Mouse (Mus musculus): ENCODE data around the gene Itgb7.

Itgb7 gene

DNA sequence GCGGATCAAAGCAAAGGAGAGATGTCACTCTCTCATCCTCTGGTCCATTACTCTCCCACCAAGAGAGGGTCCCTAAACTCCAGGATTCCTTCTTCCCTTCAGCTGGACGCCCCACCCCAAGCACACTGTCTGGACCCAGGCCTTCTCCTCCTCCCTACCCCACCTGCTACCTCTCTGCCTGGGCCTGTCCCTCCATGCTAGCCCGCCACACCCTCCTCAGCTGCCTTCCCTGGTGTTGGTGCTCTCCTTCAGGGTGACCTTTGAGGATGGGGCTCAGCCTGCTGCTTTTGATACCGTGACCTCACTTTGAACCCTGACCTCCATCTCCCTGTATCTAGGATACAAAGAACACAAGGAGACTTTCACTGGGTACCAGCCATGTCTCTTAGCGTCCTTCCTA lies 18.8 kb upstream of the Itgb7 start:
- in situ Hi-C loops (cut with MboI; ENCODE audit: low pct_unique_long_range_greater_than_20kb in 1 of 2, low sequenced_read_pairs in 2 of 2, unreplicated experiment in 1 of 2) = no loop called here

DNA sequence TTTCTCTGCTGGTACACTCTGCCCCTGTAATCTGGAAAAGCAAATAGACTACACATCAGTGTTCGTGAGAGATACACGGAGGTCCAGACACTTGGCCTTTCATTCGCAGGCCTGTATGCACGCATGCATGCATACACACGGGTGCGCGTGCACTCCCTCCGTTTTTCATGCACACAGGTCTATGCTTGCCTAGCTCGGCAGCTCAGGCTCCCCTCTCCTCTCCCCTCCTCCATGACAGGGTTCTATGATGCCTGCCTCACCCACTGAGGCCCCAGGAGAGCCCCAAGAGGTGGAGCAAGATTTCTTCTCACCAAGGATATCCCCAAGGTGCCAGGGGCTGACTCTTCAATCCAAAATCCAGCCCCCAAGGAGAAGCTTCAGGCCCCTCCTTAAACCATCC lies 18.2 kb upstream of the Itgb7 start:
- in situ Hi-C loops (cut with MboI; ENCODE audit: low pct_unique_long_range_greater_than_20kb in 1 of 2, low sequenced_read_pairs in 2 of 2, unreplicated experiment in 1 of 2) = no loop called here

DNA sequence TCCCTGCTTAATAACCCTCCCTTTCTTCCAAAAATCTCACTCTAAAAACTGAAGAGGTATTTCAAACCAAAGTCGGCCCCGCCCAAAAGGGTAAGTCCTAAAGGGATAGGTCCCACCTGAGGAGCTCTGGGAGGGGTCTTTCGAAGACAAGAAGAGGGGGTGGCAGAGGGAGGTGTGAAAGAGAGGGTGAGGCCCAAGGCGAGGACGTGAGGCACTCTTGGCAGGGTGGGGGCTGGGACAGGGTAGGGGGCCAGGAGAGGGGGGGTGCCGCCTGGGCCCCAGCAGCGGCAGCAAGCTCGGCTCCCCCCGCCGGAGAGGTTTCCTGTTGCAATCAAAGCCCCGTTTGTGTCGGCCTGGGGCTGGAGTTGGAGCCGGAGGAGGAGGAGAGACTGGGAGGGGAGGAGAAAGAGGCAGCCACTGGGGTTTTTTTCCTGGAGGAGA lies 17.5 kb upstream of the Itgb7 start:
- in situ Hi-C loops (cut with MboI; ENCODE audit: low pct_unique_long_range_greater_than_20kb in 1 of 2, low sequenced_read_pairs in 2 of 2, unreplicated experiment in 1 of 2) = no loop called here

DNA sequence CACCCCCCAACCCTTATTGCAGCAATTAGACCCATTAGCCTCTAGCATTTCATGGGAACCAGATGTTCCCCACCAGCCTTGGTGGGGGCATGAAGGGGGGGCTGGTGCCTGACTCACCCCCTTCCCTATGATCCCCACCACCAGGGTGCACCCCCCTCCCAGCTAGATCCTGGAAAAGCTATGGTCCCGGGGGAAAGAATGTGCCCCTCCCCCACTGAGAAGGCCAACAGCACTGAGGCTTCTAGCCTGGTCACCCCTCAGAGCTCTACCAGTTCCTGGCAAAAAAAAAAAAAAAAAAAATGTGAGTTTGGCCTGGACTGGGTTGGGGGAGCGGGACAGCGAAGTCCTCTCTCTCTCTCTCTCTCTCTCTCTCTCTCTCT lies 17.1 kb upstream of the Itgb7 start:
- in situ Hi-C loops (cut with MboI; ENCODE audit: low pct_unique_long_range_greater_than_20kb in 1 of 2, low sequenced_read_pairs in 2 of 2, unreplicated experiment in 1 of 2) = no loop called here

DNA sequence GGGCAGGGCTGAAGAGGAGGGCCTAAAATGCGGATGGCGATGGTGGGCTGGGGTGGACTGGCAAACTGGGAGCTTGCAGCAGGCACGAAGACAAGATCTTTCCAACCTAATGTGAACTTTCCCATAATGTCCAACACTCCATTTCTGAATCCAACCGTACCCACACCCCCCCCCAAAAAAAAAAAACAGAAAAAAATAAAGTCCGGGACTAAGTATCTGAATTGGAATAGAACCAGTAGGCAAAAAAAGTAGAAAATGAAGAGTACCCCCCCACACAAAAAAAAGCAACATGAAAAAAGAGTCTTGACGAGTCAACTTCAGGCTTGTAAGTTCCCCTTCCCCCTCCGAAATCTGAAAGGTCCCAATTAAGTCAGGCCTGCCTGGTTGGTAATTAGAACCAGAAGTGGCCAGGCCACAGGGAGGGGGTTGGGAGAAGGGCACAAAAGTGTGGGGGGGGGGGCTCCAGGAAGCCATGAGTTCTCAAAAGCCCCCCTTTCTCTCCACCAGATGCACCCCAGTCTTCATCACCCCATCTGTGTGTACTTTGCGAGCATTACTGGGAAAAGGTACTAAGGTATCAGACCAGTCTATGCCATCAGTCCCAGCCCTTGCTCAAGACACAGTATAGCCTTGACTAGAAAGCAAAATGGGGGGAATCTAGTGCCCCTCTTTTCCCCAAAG lies 16.5 kb upstream of the Itgb7 start:
- in situ Hi-C loops (cut with MboI; ENCODE audit: low pct_unique_long_range_greater_than_20kb in 1 of 2, low sequenced_read_pairs in 2 of 2, unreplicated experiment in 1 of 2) = no loop called here

DNA sequence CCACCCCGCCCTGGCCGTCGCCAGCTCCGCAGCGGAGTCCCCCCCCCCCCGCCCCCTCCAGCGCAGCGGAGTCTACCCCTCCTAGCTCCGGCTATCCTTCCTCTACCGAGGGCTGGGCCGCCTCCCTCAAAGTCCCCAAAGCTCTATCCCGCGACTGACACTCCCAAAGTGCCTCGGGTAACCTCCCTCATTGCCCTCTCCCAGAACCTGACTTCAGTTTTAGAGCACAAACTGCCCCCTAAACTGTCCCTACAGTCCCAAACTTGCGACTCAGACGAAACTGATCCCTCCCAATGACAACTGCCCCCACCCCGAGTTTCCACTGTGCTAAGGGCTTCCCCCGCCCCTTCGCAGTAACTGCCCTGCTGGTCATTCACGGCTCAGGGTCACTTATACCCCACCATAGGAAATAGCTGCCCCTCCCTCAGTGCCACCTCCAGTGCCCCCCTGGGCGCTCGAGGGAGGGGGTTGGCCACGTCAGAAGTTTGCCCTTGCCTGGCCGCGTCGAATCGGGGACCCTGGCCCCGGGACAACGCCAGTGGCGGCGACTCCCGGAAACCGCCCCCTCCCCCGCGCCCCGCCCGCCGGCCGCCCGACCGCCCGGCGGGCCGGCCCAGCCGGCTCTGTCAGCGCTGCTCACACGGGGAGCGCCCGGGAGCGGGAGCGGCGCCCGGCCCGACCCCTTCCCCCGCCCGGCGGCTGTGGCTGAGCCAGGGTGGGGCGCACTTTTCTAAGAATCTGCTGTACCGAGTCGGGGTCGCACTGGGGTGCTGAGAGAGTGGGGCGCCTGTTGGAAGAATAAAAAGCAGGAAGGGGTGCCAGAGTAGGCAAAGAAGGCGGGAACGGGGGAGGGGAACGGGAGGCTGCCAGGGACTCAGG lies 15.7 kb upstream of the Itgb7 start:
- in situ Hi-C loops (cut with MboI; ENCODE audit: low pct_unique_long_range_greater_than_20kb in 1 of 2, low sequenced_read_pairs in 2 of 2, unreplicated experiment in 1 of 2) = no loop called here

DNA sequence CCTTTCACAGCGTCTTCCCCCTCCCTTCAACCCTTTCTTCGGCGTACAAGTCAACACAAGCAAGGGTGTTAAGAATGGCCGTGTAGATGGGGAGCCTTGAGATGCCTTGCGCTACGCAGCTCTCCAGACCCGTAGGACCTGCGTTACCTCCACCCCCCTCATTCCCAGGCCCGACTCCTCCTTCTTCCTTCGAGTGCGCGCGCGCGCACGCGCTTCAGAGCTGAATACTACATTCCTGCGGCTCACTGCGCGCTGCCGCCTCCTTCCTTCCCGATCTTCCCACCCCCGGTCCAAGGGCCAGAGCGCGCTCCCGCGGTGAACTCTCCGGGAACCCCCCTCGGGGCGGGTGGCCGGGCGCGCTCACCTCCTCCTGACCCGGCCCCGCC lies 15.1 kb upstream of the Itgb7 start:
- in situ Hi-C loops (cut with MboI; ENCODE audit: low pct_unique_long_range_greater_than_20kb in 1 of 2, low sequenced_read_pairs in 2 of 2, unreplicated experiment in 1 of 2) = no loop called here

DNA sequence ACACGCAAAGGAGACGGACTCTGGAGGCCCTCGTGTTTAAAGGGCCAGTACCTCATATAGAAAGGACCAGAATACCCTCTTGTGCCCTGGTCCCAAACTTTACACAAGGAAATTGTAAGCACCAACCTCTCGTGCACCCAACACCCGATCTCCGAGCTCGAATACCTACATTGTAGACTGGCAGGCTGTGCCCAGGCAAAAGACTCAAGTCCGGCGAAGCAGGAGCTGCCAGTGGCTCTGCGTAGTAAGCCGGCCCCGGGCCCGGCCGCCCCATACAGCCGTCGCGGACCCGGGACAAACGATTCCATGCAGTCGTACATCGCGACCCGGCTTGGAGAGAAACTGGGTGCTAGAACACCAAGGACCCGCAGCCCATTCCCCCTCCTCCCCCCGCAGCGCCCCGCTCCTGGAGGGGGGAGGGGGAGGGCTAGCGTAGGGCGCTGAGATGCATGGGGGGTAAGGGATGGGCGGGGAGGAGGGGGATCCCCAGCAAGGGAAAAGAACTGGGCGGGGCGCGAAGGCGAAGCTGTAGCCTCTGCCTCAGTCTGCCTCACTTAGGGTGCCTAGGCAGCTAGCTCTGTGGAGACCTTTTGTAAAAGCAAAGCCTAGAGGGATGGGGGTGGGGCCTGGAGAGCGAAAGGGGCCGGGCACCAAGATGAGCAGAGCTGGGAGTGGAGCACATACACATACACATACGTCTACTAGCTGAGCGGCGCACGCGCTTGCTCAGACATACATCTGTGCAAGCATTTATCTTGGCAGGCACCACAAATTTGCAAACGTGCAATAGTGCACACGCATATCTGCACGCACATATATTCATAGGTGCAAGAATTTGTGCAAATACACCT lies 14.4 kb upstream of the Itgb7 start:
- in situ Hi-C loops (cut with MboI; ENCODE audit: low pct_unique_long_range_greater_than_20kb in 1 of 2, low sequenced_read_pairs in 2 of 2, unreplicated experiment in 1 of 2) = no loop called here

DNA sequence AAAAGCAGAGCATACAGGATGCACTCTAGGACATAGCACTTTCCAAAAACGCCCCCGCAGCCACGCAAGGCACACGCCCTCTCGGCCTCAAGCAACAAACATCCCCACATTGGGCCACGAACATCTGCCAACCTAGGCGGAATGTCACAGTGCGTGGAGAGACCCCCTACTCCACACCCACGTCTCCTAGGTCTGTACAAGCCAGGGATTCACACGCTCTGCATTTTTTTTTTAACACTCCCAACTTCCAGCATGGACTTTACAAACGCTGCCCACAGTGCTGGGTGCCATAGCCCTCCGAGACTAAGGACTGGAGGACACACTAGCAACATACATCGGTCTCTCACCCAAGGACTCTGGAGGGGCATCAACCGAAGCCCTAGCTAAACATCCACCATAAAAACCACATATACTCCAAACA lies 13.7 kb upstream of the Itgb7 start:
- in situ Hi-C loops (cut with MboI; ENCODE audit: low pct_unique_long_range_greater_than_20kb in 1 of 2, low sequenced_read_pairs in 2 of 2, unreplicated experiment in 1 of 2) = no loop called here

DNA sequence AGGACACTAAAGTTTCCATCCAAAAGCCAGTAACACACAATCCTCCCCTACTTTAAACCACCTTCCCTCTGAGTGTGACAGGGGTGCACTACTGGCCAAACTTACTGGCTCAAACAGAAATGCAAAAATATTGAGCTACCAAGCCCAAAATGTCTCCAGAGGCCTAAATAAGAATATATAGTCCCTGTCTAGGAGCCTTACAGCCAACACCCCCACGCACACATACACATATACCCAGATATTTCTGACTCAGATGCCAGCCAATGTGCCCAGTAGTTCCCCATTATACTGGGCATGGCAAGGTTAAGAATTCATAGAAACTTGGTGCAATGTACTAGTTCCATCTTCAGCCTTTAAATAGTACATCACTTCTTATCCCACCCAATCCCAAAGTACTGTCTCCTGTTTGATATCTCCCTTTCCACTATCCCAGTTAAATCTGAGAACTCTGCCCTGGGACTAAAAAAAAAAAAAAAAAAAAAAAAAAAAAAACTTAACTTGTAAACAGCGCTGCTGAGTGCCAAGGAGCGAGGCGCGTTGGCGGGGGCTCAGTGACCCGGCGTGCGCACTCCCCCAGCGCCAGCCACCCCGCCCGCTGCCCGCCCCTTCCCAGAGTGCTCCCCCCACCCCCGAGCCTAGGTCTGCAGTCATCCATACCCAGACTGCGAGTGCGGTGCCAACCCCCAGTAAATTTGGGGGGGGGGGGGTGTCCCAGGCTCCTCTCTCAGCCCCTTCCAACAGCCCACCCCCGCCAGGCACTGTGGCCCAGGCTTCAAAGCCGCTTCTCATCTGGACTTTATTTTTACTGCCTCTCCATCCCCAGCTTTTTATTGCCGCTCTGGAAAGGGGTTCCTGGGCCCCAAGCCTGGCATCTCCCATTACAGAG lies 12.8 kb upstream of the Itgb7 start:
- in situ Hi-C loops (cut with MboI; ENCODE audit: low pct_unique_long_range_greater_than_20kb in 1 of 2, low sequenced_read_pairs in 2 of 2, unreplicated experiment in 1 of 2) = no loop called here

DNA sequence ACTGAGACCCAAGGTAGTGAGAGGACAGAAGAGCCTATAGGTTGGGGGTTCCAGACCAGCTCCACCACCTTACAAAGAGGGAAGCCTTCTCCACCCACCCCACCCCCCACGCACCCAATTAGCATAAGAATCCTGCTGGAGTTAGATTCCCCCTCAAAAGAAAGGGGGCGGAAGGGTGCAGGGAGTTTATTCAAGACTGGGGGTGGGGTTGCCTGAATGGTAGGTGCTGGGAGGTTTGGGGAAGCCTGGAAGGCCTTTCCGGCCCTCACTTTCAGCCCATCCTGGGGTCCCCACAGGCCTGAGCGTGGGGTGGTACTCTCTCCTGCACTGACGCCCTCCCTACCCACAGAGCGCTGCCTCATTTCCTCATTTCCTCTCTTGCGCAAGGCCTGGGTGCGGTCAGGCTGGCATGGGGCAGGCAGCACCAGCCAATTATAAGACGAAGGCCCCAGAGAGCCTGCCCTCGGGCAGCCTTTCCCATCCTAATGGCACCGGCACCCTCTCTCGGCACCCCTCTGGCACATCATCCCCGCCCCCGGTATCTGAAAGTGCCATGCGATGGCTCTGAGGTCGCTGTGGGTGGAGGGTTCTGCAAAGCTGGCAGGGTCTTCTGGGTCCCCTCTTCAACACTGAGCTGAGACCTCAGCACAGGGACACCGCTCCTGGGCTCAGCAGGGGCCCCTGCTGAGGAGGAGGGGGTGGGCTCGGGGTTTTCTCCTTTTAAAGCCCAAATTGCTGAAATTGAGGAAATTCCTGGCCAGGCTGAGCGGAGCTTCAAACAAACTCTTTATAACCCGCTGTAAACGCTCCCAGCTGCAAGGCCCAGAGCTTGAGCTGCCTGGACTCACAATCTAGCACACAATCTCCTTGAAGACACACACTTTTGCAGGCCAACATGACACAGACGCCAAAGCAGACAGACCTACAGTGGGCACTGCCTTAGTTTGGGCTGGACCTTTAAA lies 11.8 kb upstream of the Itgb7 start:
- in situ Hi-C loops (cut with MboI; ENCODE audit: low pct_unique_long_range_greater_than_20kb in 1 of 2, low sequenced_read_pairs in 2 of 2, unreplicated experiment in 1 of 2) = no loop called here

DNA sequence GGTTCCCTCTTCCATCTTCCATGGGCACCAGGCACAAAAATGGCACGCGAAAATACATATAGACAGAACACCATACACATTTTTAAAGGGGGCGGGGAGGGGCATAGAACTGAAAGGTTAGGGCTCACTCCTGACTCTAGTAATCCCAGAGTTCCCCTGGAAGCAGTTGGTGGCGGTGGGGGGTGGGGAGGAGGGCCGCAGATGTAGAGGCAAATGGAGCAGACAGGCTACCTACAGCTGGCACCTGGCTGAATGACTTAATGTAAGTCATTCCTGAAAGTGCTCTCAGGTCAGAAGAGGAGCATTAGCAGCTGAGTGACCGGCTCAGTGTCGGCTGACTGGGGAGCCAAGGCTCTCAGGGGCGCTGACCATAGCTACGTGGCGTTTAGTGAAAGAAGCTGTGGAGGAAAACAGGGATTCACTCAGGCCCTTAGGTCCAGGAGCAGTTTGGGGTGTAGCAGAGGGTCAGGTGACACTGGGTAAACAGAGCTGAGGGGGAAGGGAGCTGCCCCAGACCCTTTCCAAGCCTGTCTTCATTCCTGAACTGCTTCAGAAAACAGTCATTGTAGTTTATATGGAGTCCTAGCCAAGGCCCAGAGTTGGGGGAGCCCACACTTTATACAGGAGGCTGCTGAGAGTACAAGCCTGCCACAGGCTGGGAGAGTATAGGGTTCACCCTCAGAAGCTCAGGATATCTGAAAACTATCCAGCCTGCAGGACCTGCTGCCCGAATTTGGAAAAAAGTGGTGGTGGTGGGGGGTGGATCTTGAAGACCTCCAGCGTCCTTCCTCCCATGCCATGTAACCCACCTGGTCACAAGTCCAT lies 10.9 kb upstream of the Itgb7 start:
- in situ Hi-C loops (cut with MboI; ENCODE audit: low pct_unique_long_range_greater_than_20kb in 1 of 2, low sequenced_read_pairs in 2 of 2, unreplicated experiment in 1 of 2) = no loop called here

DNA sequence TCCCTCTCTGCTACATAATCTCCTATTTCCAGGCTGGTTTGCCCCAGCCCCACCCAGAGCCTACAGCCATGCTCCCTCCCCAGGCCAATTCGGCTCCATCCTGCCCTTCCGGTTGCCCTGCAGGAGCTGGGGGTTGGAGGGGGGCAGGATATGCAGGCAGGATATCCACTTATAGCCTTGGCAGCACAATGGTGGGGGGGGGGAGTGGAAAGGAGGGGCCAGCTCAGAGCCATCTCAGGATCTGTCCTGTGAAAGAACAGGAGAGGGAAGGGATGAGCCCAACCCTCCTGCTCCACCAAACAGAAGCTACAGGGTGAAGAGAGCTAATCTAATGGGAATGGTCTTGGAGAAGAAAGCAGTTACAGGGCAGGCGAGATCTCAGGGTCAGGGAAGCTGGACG lies 8.9 kb upstream of the Itgb7 start:
- in situ Hi-C loops (cut with MboI; ENCODE audit: low pct_unique_long_range_greater_than_20kb in 1 of 2, low sequenced_read_pairs in 2 of 2, unreplicated experiment in 1 of 2) = no loop called here

DNA sequence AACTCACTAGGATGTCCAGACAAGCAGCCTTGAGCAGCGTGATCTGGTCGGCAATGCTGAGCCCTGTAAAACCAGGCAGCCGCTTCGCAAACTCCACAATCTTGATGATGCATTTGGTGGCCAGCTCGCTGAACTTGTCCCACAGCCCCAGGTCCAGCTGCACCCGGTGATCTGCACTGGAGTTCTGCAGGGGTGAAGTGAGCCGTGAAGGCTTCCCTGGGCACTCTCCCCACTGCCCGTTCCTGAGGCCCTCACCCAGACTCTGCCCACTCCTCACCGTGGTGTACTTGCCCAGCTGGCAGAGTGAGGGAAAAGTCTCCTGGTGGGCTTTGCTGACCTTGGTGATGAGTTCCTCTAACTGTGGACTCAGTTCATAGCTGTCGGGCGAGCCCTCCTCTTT lies 8.1 kb upstream of the Itgb7 start:
- in situ Hi-C loops (cut with MboI; ENCODE audit: low pct_unique_long_range_greater_than_20kb in 1 of 2, low sequenced_read_pairs in 2 of 2, unreplicated experiment in 1 of 2) = loop anchor here in 1 of 2 experiments (5.0 kb wide), 1 partner anchor 32 kb away; the partner anchor contains the start of gene Gm9918

DNA sequence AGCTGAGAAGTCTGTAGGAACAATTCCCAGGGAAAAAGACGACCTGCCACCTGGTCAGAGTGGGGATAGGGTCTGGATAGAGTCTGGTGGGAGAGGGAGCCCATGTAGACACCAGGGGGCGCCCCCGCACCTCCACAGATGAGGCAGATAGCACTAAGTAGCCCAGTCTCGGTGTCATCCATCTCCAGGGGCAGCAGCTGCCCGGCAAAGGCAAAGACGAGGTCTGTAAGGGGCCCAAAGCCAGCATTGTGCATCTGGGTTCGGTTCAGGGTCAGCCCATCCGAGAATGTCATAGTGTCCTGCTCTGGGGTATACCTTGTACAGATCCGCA lies 7.5 kb upstream of the Itgb7 start:
- in situ Hi-C loops (cut with MboI; ENCODE audit: low pct_unique_long_range_greater_than_20kb in 1 of 2, low sequenced_read_pairs in 2 of 2, unreplicated experiment in 1 of 2) = loop anchor here in 1 of 2 experiments (5.0 kb wide), 1 partner anchor 33 kb away; the partner anchor contains the start of gene Gm9918

DNA sequence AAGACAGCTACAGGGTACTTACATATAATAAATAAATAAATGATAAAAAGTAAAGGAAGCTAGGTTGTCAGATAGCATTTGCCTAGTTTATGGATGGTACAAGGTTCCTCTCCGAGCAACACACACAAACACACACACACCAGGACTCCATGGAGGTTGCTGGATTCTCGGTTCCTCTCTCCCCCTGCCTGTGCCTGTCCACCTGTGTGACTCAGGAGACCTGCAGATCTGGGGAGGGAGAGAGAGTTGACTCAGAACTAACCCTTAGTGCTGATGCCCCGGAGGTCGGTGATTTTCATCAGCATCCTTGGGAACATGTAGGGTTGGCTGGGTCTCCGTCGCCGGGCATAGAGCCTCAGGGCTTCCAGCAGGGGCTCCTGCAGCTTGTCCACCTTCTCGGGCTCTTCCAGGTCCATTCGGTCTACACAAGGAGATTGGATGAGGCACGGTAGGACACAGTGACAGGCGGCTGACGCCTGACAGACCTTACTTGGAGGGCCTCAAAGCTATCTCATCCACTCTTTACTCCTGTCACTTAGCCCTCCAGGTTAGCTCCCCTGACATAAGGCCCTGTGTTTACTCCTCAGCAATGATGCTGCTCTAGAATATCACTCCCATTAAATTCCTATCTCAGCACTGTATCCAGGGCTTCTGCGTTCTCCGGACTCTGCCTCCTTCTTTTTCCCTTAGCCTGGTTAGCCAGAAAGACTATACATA lies 7.0 kb upstream of the Itgb7 start:
- in situ Hi-C loops (cut with MboI; ENCODE audit: low pct_unique_long_range_greater_than_20kb in 1 of 2, low sequenced_read_pairs in 2 of 2, unreplicated experiment in 1 of 2) = loop anchor here in 1 of 2 experiments (5.0 kb wide), 1 partner anchor 34 kb away; the partner anchor contains the start of gene Gm9918
